Mouse (Mus musculus): ENCODE data around the gene Sema3a.

GRCm38 (mm10) chr5:13389995-13390394 is 264.8 kb downstream of the Sema3a start:
- TF ChIP-seq CTCF (IDR thresholded peaks at IDR 0.05; ENCODE audit: insufficient read depth, low read length) (no peak), POLR2A (IDR thresholded peaks at IDR 0.05; ENCODE audit: borderline replicate concordance, extremely low read depth, low read depth, low read length) (no peak)

Data from lung, adult 2 months (tissue).